Mouse (Mus musculus): Measurements from ENCODE around the gene Eif1ad.

- no peak for TF ChIP-seq CTCF (IDR thresholded peaks at IDR 0.05; ENCODE audit: low read depth)
- TF ChIP-seq EP300 (optimal IDR thresholded peaks at IDR 0.05), result no peak
Observed at GRCm38 (mm10) chr19:5364124-5364523, 2.4 kb upstream of the Eif1ad start.
